Mouse (Mus musculus): ENCODE data around the gene Cyp4f39. TPM values are rescaled to one million over a fixed set of nuclear protein-coding genes. Genes with fewer than 3 reads are reported as not detected.
"Not testable (repeated sequence)": the region's sequence is repeated elsewhere in the genome, so short reads cannot be mapped to it uniquely, and the experiment has no call there.

Gene Cyp4f39
- total RNA-seq, 2 experiments from 2014 or later, result 0.77 TPM; not detected in 1

DNA sequence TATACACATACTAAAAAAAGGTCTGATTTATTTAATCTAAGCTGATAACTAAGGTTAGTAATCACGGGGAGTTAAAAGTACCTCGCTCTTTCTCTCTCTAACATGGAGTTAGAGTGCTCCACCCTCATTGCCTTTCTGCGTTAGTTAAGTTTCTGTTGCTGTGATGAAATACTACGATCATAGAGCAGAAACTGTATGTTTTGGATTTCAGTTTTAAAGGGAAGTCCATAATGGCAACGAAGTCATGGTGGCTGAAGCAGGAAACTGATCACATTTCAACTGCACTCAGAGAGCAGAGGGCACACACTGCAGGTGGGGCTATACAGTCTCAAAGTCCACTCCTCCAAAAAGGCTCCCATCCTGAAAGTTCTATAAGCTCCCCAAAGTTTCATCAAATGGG is 70.3 kb downstream of the Cyp4f39 start:
- ATAC-seq (replicated peaks; ENCODE audit: low FRiP score, poor library complexity, severe bottlenecking), result no peak

DNA sequence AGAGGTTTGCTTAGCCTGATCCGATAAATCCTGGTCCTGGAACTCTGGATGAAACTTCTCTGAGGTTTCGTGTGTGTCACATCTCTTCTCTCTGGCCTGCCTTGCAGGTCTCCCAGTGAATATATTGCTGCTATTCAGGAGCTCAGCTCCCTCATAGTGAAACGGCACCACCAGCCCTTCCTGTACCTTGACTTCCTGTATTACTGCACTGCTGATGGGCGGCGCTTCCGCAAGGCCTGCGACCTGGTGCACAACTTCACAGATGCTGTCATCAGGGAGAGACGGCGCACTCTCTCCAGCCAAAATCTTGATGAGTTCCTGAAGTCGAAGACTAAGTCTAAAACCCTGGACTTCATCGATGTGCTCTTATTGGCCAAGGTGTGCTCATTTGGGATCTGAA is 71.4 kb downstream of the Cyp4f39 start:
- ATAC-seq (replicated peaks; ENCODE audit: low FRiP score, poor library complexity, severe bottlenecking), result no peak

DNA sequence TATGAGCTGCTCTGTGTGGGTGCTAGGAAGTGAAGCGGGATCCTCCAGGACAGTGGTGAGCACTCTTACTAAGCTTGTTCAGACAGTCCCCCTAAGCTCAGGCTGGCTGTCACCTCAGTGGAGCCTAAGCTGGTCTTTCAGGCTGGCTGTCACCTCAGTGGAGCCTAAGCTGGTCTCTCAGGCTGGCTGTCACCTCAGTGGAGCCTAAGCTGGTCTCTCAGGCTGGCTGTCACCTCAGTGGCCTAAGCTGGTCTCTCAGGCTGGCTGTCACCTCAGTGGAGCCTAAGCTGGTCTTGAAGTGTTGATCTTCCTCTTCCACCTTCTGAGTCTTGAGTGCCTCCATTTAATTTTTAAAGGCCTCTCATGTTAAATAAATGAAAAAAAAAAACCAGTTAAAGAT is 73.8 kb downstream of the Cyp4f39 start:
- ATAC-seq (replicated peaks; ENCODE audit: low FRiP score, poor library complexity, severe bottlenecking), result not testable (repeated sequence)

GRCm38 (mm10) chr17:32527748-32528147 is 75.2 kb downstream of the Cyp4f39 start:
- no peak for ATAC-seq (replicated peaks; ENCODE audit: low FRiP score, poor library complexity, severe bottlenecking)

- 0 out of 2 replicates have a peak, but pooled peaks have one; percentile 41 for ATAC-seq (replicated peaks; ENCODE audit: low FRiP score, poor library complexity, severe bottlenecking)
Observed at GRCm38 (mm10) chr17:32528408-32529337, 76.2 kb downstream of the Cyp4f39 start.

DNA sequence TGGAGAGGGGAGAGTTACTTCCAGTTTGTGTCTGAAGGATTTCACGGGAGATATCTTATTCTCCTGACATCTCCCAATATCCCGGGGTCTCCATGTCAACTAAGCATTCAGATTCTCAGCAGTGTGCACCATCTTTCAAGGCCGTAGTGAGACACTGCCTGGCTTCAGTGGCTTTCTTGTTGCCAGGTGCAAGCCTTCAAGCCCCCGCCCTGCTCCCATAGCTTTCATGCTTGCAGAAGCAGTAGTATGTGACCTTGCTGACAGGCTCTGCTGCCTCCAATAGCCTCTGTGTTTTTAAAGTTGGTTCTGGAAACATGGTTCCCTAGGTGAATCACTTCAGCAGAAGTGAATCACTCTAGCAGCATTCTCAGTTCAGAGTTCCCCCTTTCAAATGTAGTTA is 79.8 kb downstream of the Cyp4f39 start:
- not testable (repeated sequence) for ATAC-seq (replicated peaks; ENCODE audit: low FRiP score, poor library complexity, severe bottlenecking)

DNA sequence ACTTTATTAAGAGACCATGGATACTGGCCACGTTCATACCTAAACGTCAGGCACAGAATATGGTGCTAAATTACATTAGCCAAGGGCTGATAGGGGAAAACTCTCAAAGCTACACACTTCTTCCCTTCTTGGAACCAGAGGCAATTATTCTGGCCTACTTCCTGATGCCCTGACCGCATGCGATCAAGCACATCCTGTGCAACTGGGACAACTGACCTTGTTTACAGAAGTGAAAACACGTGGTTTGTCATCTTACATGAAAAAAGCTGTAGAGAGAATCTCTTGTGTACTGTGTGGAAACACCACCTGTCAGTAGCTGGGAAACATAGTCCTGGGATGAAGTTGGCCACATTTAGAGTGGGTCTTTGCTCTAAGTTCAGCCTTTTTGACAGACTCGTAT is 81.5 kb downstream of the Cyp4f39 start:
- ATAC-seq (replicated peaks; ENCODE audit: low FRiP score, poor library complexity, severe bottlenecking), result no peak

- not testable (repeated sequence) for ATAC-seq (replicated peaks; ENCODE audit: low FRiP score, poor library complexity, severe bottlenecking)
Observed at GRCm38 (mm10) chr17:32536051-32536866, 83.7 kb downstream of the Cyp4f39 start, which contains the start of gene Cyp4f16. TSS of gene Cyp4f16 (plus strand) at chr17:32536558.

- no peak for ATAC-seq (replicated peaks; ENCODE audit: low FRiP score, poor library complexity, severe bottlenecking)
Observed at GRCm38 (mm10) chr17:32536867-32537250, 84.3 kb downstream of the Cyp4f39 start.

Other genes with a start within 250 kb of the Cyp4f39 start
- gene Brd4, start 168.0 kb upstream of the Cyp4f39 start, total RNA-seq (2015; ENCODE audit: low replicate concordance), result 110 and 125 TPM in 2 replicates
- 106 TPM in 2 replicates for gene Brd4, start 168.0 kb upstream of the Cyp4f39 start, total RNA-seq (2017; ENCODE audit: low replicate concordance)
- 13.1 and 25.3 TPM in 2 replicates for gene Akap8, start 131.5 kb upstream of the Cyp4f39 start, total RNA-seq (2015; ENCODE audit: low replicate concordance)
- 31.6 and 51.6 TPM in 2 replicates for gene Akap8, start 131.5 kb upstream of the Cyp4f39 start, total RNA-seq (2017; ENCODE audit: low replicate concordance)
- 64.6 and 80.7 TPM in 2 replicates for gene Akap8l, start 102.1 kb upstream of the Cyp4f39 start, total RNA-seq (2015; ENCODE audit: low replicate concordance)
- 104 and 150 TPM in 2 replicates for gene Akap8l, start 102.1 kb upstream of the Cyp4f39 start, total RNA-seq (2017; ENCODE audit: low replicate concordance)
- gene Wiz, start 63.3 kb upstream of the Cyp4f39 start, total RNA-seq (2015; ENCODE audit: low replicate concordance), result 9.2 and 11.9 TPM in 2 replicates
- gene Wiz, start 63.3 kb upstream of the Cyp4f39 start, total RNA-seq (2017; ENCODE audit: low replicate concordance), result 0.77 and 3.5 TPM in 2 replicates
- 5.0 and 9.2 TPM in 2 replicates for gene Rasal3, start 49.1 kb upstream of the Cyp4f39 start, total RNA-seq (2015; ENCODE audit: low replicate concordance)
- gene Rasal3, start 49.1 kb upstream of the Cyp4f39 start, total RNA-seq (2017; ENCODE audit: low replicate concordance), result 4.6 and 5.2 TPM in 2 replicates
- gene Pglyrp2, start 28.6 kb upstream of the Cyp4f39 start, total RNA-seq (2015; ENCODE audit: low replicate concordance), result 1.3 TPM in 1 of 2 replicates, not detected in the other
- gene Pglyrp2, start 28.6 kb upstream of the Cyp4f39 start, total RNA-seq (2017; ENCODE audit: low replicate concordance), result 0.84 TPM in 1 of 2 replicates, not detected in the other
- not detected in 2 replicates for gene Cyp4f17, start 53.3 kb downstream of the Cyp4f39 start, total RNA-seq (2015; ENCODE audit: low replicate concordance)
- not detected in 2 replicates for gene Cyp4f17, start 53.3 kb downstream of the Cyp4f39 start, total RNA-seq (2017; ENCODE audit: low replicate concordance)
- 2.5 and 3.3 TPM in 2 replicates for gene Cyp4f16, start 83.8 kb downstream of the Cyp4f39 start, total RNA-seq (2015; ENCODE audit: low replicate concordance)
- 5.2 and 5.5 TPM in 2 replicates for gene Cyp4f16, start 83.8 kb downstream of the Cyp4f39 start, total RNA-seq (2017; ENCODE audit: low replicate concordance)
- gene Cyp4f37, start 168.6 kb downstream of the Cyp4f39 start, total RNA-seq (2015; ENCODE audit: low replicate concordance), result not detected in 2 replicates
- gene Cyp4f37, start 168.6 kb downstream of the Cyp4f39 start, total RNA-seq (2017; ENCODE audit: low replicate concordance), result not detected in 2 replicates
- gene Cyp4f40, start 206.2 kb downstream of the Cyp4f39 start, total RNA-seq (2015; ENCODE audit: low replicate concordance), result not detected in 2 replicates
- gene Cyp4f40, start 206.2 kb downstream of the Cyp4f39 start, total RNA-seq (2017; ENCODE audit: low replicate concordance), result not detected in 2 replicates
- gene Cyp4f15, start 232.9 kb downstream of the Cyp4f39 start, total RNA-seq (2015; ENCODE audit: low replicate concordance), result not detected in 2 replicates
- gene Cyp4f15, start 232.9 kb downstream of the Cyp4f39 start, total RNA-seq (2017; ENCODE audit: low replicate concordance), result not detected in 2 replicates

Measured in erythroblast, adult 5-6 weeks (primary cell).